Mouse (Mus musculus): ENCODE results near the gene Slc39a10. TPM values are rescaled to one million over a fixed set of nuclear protein-coding genes. Genes with fewer than 3 reads are reported as not detected.

Slc39a10 gene
- 1 to 10 TPM in 1 of 2 experiments, under 1 TPM in 1; 0.26 to 1.6 TPM for polyA plus RNA-seq (2012; fragmentation: generic; extraction: Trizol)

DNA sequence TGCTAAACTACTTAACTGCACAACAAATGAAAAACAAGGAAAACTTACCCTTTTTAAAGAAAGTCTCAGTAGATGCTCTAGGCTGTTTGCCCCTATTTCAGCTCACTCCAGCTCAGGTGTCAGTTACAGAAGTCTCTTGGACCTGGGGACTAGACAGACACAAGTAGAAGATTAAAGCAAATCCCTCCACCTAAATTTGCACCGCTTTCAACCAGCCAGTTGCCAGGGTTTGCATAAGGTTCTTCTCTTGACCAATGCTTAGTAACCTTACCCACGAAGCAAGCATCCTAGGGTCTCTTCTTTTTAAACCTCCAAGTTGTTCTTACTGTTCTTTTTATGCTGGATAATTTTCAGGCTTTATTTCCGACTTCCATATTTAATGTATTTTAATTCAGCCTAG is at the start of gene Slc39a10:
Slc39a10 (minus strand) TSS at position 101 of the 400 bp plus-strand sequence.

